Mouse (Mus musculus): ENCODE data around the gene Gm11639. TPM values are rescaled to one million over a fixed set of nuclear protein-coding genes. Genes with fewer than 3 reads are reported as not detected.

Gene Gm11639
- polyA plus RNA-seq, 1 experiment = 0.01 TPM

GRCm38 (mm10) chr11:104661106-104661505, 24.4 kb upstream of the Gm11639 start:
- WGBS = 5% methylated on average over 5 of the region's 5 CpGs
- Histone ChIP-seq H3K27ac (ENCODE audit: control insufficient read depth, insufficient read depth, low read length) (no peak overlapping the region), H3K4me1 (replicated peaks; ENCODE audit: control insufficient read depth, insufficient read depth, low read length) (peaks cover 71% of the 10 kb centered on the region), H3K36me3 (ENCODE audit: control insufficient read depth, insufficient read depth, low read length) (no peaks in the 10 kb centered on the region), H3K4me3 (ENCODE audit: control insufficient read depth, insufficient read depth, low read length) (no peak overlapping the region), H3K27me3 (ENCODE audit: control insufficient read depth, insufficient read depth, low read length) (no peaks in the 10 kb centered on the region)
- DNase-seq = peak; percentile 53
- TF ChIP-seq POLR2A (IDR thresholded peaks at IDR 0.05; ENCODE audit: control insufficient read depth, extremely low read depth, insufficient read depth, low read length, poor library complexity) (no peak), CTCF (IDR thresholded peaks at IDR 0.05; ENCODE audit: borderline replicate concordance, control insufficient read depth, extremely low read depth, insufficient read depth, low read length, poor library complexity) (no peak)

- Histone ChIP-seq H3K27me3 (ENCODE audit: control insufficient read depth, insufficient read depth, low read length) (no peaks in the 10 kb centered on the region), H3K4me3 (ENCODE audit: control insufficient read depth, insufficient read depth, low read length) (no peak overlapping the region), H3K4me1 (replicated peaks; ENCODE audit: control insufficient read depth, insufficient read depth, low read length) (peaks cover 71% of the 10 kb centered on the region), H3K27ac (ENCODE audit: control insufficient read depth, insufficient read depth, low read length) (peak overlapping the region; percentile 80), H3K36me3 (ENCODE audit: control insufficient read depth, insufficient read depth, low read length) (no peaks in the 10 kb centered on the region)
- TF ChIP-seq CTCF (IDR thresholded peaks at IDR 0.05; ENCODE audit: borderline replicate concordance, control insufficient read depth, extremely low read depth, insufficient read depth, low read length, poor library complexity) = no peak
- no peak for TF ChIP-seq POLR2A (IDR thresholded peaks at IDR 0.05; ENCODE audit: control insufficient read depth, extremely low read depth, insufficient read depth, low read length, poor library complexity)
- 44% methylated on average over 20 of the region's 20 CpGs for WGBS
- peak; percentile 61 for DNase-seq
These were observed 23.8 kb upstream of the Gm11639 start for GRCm38 (mm10) chr11:104661531-104662205.

DNA sequence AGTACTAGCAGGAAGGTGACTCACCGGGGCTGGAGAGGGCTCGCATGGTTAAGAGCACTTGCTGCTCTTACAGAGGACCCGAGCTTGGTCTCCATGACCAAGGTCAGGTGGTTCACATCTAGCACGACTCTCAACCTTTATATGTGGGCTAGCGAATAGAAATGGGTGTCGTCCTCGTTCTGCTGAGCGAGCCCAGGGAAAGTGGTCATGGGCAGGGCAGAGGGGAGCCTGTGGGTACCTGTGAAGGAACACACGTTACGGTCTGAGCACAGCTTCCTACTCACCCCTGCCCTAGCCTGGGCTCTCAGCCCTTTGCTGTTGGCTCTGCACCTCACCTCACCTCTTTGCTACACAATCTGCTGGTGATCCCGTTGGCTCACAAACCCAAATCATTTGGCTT, 22.9 kb upstream of the Gm11639 start:
- peak overlapping the region; percentile 80; the same call in 1 of the 2 replicates for H3K27ac ChIP-seq (ENCODE audit: control insufficient read depth, insufficient read depth, low read length)
- WGBS = 76% methylated on average over 11 of the region's 11 CpGs
- no peak for TF ChIP-seq POLR2A (IDR thresholded peaks at IDR 0.05; ENCODE audit: control insufficient read depth, extremely low read depth, insufficient read depth, low read length, poor library complexity)
- TF ChIP-seq CTCF (IDR thresholded peaks at IDR 0.05; ENCODE audit: borderline replicate concordance, control insufficient read depth, extremely low read depth, insufficient read depth, low read length, poor library complexity) = no peak
- no peaks in the 10 kb centered on the region for H3K36me3 ChIP-seq (ENCODE audit: control insufficient read depth, insufficient read depth, low read length)
- no peaks in the 10 kb centered on the region for H3K27me3 ChIP-seq (ENCODE audit: control insufficient read depth, insufficient read depth, low read length)
- no peak overlapping the region for H3K4me3 ChIP-seq (ENCODE audit: control insufficient read depth, insufficient read depth, low read length)
- H3K4me1 ChIP-seq (replicated peaks; ENCODE audit: control insufficient read depth, insufficient read depth, low read length) = peaks cover 71% of the 10 kb centered on the region
- no peak for DNase-seq

DNA sequence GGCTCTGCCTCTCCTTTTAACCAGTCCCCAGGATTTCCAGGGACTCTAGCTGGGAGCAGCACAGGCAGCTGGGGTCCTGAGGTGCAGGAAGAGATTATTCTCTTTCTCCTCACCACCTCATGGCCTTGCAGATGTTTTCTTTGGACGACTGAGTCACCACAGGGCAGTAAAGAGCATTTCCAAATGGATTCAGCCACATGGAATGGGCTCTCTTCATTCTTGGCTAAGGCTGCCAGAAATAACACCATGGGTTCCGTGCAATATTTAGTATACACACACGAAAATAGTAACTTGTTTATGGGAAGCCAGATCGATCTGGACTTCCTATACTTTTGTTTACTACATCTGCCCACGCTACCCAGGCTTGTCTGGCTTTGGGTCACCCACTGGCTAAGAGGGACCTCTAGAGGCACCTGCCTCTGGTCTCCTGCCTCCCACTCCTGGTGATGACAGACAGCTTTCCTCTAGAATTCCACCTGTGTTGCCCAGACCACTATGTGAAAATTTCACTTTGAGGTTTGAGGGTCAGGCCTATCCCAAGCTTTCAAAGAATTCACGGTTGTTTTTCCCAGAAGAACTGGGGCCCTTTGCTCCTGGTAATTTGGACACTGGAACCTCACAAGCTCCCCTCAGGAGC, 22.1 kb upstream of the Gm11639 start:
- no peaks in the 10 kb centered on the region for H3K27me3 ChIP-seq (ENCODE audit: control insufficient read depth, insufficient read depth, low read length)
- peaks cover 71% of the 10 kb centered on the region for H3K4me1 ChIP-seq (replicated peaks; ENCODE audit: control insufficient read depth, insufficient read depth, low read length)
- WGBS = 73% methylated on average over 6 of the region's 6 CpGs

DNA sequence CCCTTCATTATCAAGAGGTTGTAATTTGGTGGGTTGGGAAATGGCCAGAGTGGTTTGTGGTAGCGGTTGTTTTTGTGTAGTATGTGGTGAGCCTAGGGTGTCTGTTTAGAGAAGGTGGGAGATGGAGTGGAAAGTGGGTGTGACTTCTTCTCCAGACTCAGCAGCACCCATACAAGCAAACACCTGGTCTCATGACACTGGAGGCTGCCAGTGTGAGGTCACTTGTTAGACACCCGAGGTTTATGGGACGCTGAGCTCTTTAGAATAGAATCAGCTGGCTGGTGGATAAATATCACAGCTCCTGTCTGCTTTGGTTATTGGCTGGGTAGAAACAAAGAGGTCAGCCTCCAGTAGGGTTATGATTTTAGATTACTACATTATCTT, 21.6 kb upstream of the Gm11639 start:
- Histone ChIP-seq H3K36me3 (ENCODE audit: control insufficient read depth, insufficient read depth, low read length) (no peaks in the 10 kb centered on the region), H3K4me1 (replicated peaks; ENCODE audit: control insufficient read depth, insufficient read depth, low read length) (peaks cover 68% of the 10 kb centered on the region), H3K4me3 (ENCODE audit: control insufficient read depth, insufficient read depth, low read length) (no peak overlapping the region), H3K27ac (ENCODE audit: control insufficient read depth, insufficient read depth, low read length) (no peak overlapping the region), H3K27me3 (ENCODE audit: control insufficient read depth, insufficient read depth, low read length) (no peaks in the 10 kb centered on the region)
- WGBS = 6% methylated on average over 3 of the region's 3 CpGs
- no peak for DNase-seq
- TF ChIP-seq CTCF (IDR thresholded peaks at IDR 0.05; ENCODE audit: borderline replicate concordance, control insufficient read depth, extremely low read depth, insufficient read depth, low read length, poor library complexity) = no peak
- TF ChIP-seq POLR2A (IDR thresholded peaks at IDR 0.05; ENCODE audit: control insufficient read depth, extremely low read depth, insufficient read depth, low read length, poor library complexity) = no peak

More for the DNA sequence above, 22.1 kb upstream of the Gm11639 start:
- no peak for DNase-seq
- no peaks in the 10 kb centered on the region for H3K36me3 ChIP-seq (ENCODE audit: control insufficient read depth, insufficient read depth, low read length)
- no peak overlapping the region for H3K4me3 ChIP-seq (ENCODE audit: control insufficient read depth, insufficient read depth, low read length)
- H3K27ac ChIP-seq (ENCODE audit: control insufficient read depth, insufficient read depth, low read length) = no peak overlapping the region
- no peak for TF ChIP-seq CTCF (IDR thresholded peaks at IDR 0.05; ENCODE audit: borderline replicate concordance, control insufficient read depth, extremely low read depth, insufficient read depth, low read length, poor library complexity)
- TF ChIP-seq POLR2A (IDR thresholded peaks at IDR 0.05; ENCODE audit: control insufficient read depth, extremely low read depth, insufficient read depth, low read length, poor library complexity) = no peak

DNA sequence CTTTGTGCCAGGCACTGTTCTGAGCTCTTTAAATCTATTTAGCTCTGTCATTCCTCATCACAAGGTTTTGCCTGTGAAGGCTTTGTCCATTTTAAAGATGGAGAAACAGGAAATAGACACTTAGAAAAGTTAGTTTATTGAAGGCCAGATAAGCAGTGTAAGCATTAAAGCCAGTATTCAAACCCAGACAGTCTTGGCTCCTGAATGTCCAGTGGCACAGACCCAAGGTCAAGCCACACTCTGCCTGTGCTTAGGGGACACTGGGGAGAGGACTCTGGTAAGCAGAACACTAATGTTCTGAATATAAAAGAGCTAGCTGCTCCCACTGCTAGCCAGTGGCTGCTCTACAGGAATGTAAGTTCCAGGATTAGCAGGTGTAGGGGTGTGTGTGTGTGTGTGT, 21.1 kb upstream of the Gm11639 start:
- no peak for DNase-seq
- Histone ChIP-seq H3K36me3 (ENCODE audit: control insufficient read depth, insufficient read depth, low read length) (no peaks in the 10 kb centered on the region), H3K27me3 (ENCODE audit: control insufficient read depth, insufficient read depth, low read length) (no peaks in the 10 kb centered on the region), H3K4me3 (ENCODE audit: control insufficient read depth, insufficient read depth, low read length) (no peak overlapping the region), H3K27ac (ENCODE audit: control insufficient read depth, insufficient read depth, low read length) (peak overlapping the region; percentile 13; the same call in 1 of the 2 replicates), H3K4me1 (replicated peaks; ENCODE audit: control insufficient read depth, insufficient read depth, low read length) (peaks cover 64% of the 10 kb centered on the region)
- no peak for TF ChIP-seq POLR2A (IDR thresholded peaks at IDR 0.05; ENCODE audit: control insufficient read depth, extremely low read depth, insufficient read depth, low read length, poor library complexity)
- no peak for TF ChIP-seq CTCF (IDR thresholded peaks at IDR 0.05; ENCODE audit: borderline replicate concordance, control insufficient read depth, extremely low read depth, insufficient read depth, low read length, poor library complexity)

Data from thymus, adult 2 months (tissue).